In the genomic region with DNA sequence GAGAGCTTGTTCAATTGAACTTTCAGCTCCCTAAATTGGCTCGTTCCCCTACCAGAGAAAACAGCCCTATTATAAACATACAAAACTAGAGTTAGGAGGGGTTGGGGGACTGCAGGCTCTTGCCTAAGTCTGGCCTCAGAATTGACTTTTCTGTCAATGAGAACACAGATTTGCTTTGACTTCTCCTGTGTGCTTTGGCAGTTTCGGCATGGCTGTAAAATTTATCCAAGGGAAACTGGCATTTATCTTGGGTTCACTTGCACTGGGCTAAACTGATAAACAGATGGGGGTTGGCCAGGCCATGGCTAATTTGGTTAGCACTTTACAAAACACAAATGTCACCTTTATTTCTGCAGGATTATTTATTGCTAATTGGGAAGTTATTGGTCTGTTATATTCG, we compare ENCODE assay signal across 11 mouse cellular contexts.
"Had no signal": no experiment of that assay in that cellular context is flagged by ENCODE, and none has a peak within 500 bp of the region (broad histone marks: within the 10 kb centered on the region; RNA-seq: fewer than 3 reads in every experiment).

No protein-coding gene starts in this region.

- H3K4me3 ChIP-seq: left cerebral cortex, adult 2 months; limb, embryonic 10.5 days had no signal

- DNase-seq: kidney, adult 8-10 months; kidney, postnatal 25 days; lung, adult 2 months; lung, postnatal 36 days; thymus, postnatal 4 days had no signal

- H3K36me3 ChIP-seq: limb, embryonic 10.5 days had no signal

- H3K27ac ChIP-seq: left cerebral cortex, adult 2 months; limb, embryonic 10.5 days; liver, embryonic 14.5 days; stomach, postnatal 0 days had no signal

- H3K9me3 ChIP-seq: limb, embryonic 10.5 days had no signal

- ATAC-seq: intestine, postnatal 0 days; lung, postnatal 0 days had no signal

- H3K9ac ChIP-seq: liver, embryonic 14.5 days had no signal
